Mouse (Mus musculus) stomach, embryonic 14.5 days (tissue): ENCODE measurements around the gene Prkcq. TPM values are rescaled to one million over a fixed set of nuclear protein-coding genes. Genes with fewer than 3 reads are reported as not detected.

Experiments
- ATAC-seq: fragments of 200-750 bp; cut with Nextera tagmentation; 2 replicates; pipeline ENCODE4 v1.8.0; 2017; ENCODE audit warnings: low read depth, moderate TSS enrichment; ENCODE audit not compliant: insufficient number of reproducible peaks, insufficient read depth, low FRiP score
- H3K27ac ChIP-seq: fragments of 300-500 bp; sonication (generic); 2 replicates; pipeline ENCODE4 v1.5.1; 2014; ENCODE audit warnings: mild to moderate bottlenecking, low read length, moderate library complexity, mixed read lengths
- H3K27me3 ChIP-seq: fragments of 300-500 bp; sonication (generic); 2 replicates; pipeline ENCODE4 v1.6.1; 2014; ENCODE audit warnings: low read length, control low read depth, mixed read lengths; ENCODE audit not compliant: control insufficient read depth, insufficient read depth
- H3K36me3 ChIP-seq: fragments of 300-500 bp; sonication (generic); 2 replicates; pipeline ENCODE4 v1.6.1; 2014; ENCODE audit warnings: mild to moderate bottlenecking, control low read depth, low read length, moderate library complexity, mixed read lengths; ENCODE audit not compliant: control insufficient read depth, insufficient read depth
- H3K4me1 ChIP-seq: fragments of 300-500 bp; sonication (generic); 2 replicates; pipeline ENCODE4 v1.6.1; 2014; ENCODE audit warnings: low read length, control low read depth, mixed read lengths; ENCODE audit not compliant: control insufficient read depth, insufficient read depth
- H3K4me2 ChIP-seq: fragments of 300-500 bp; sonication (generic); replicated peaks from 2 replicates; pipeline ENCODE4 v1.6.1; 2014; ENCODE audit warnings: low read depth, low read length, control low read depth
- H3K4me3 ChIP-seq: fragments of 300-500 bp; sonication (generic); 2 replicates; pipeline ENCODE4 v1.5.1; 2014; ENCODE audit warnings: low read depth, low read length, control low read depth
- H3K9ac ChIP-seq: fragments of 300-500 bp; sonication (generic); replicated peaks from 2 replicates; pipeline ENCODE4 v1.6.1; 2014; ENCODE audit warnings: low read depth, mild to moderate bottlenecking, control low read depth, low read length, moderate library complexity, mixed read lengths
- H3K9me3 ChIP-seq: fragments of 300-500 bp; sonication (generic); 2 replicates; pipeline ENCODE4 v1.6.1; 2016; ENCODE audit warnings: low read depth, low read length, control low read depth; ENCODE audit not compliant: control insufficient read depth
- WGBS: fragments of 180-500 bp; shearing (Covaris S2); extraction: QIAGEN DNeasy Blood & Tissue Kit; methylation state at CpG from one replicate; pipeline ENCODE4 v1.1.7; 2014; 5-methylcytosine and 5-hydroxymethylcytosine counted together
- polyA plus RNA-seq: library from polyadenylated mRNA; unstranded; fragments of >200 nt; fragmentation: Nextera tagmentation; extraction: Ambion mirVana; gene quantifications from 2 replicates; pipeline ENCODE4 v1.2.1, GENCODE M21; 2014

Gene Prkcq
- polyA plus RNA-seq, 1 experiment from 2014 or later = 2.7 TPM

- H3K27me3 ChIP-seq = no peaks in the 10 kb centered on the region
- H3K4me2 ChIP-seq = no peak overlapping the region
- ATAC-seq = no peak
- H3K27ac ChIP-seq = no peak overlapping the region
- no peaks in the 10 kb centered on the region for H3K4me1 ChIP-seq
- 51% methylated on average over 4 of the region's 4 CpGs for WGBS
- H3K9ac ChIP-seq = no peak overlapping the region
- H3K36me3 ChIP-seq = no peaks in the 10 kb centered on the region
- H3K4me3 ChIP-seq = no peak overlapping the region
- no peaks in the 10 kb centered on the region for H3K9me3 ChIP-seq
Observed at GRCm38 (mm10) chr2:11173521-11173920, 1.6 kb downstream of the Prkcq start.

- Histone ChIP-seq H3K27me3 (no peaks in the 10 kb centered on the region), H3K9me3 (no peaks in the 10 kb centered on the region), H3K27ac (no peak overlapping the region), H3K4me1 (no peaks in the 10 kb centered on the region), H3K4me2 (no peak overlapping the region), H3K9ac (no peak overlapping the region), H3K4me3 (no peak overlapping the region), H3K36me3 (no peaks in the 10 kb centered on the region)
- no peak for ATAC-seq
- WGBS = 81% methylated on average over 4 of the region's 4 CpGs
Observed at GRCm38 (mm10) chr2:11174101-11174500, 2.2 kb downstream of the Prkcq start.

- no peak overlapping the region for H3K4me2 ChIP-seq
- no peak overlapping the region for H3K4me3 ChIP-seq
- WGBS = 94% methylated on average over 12 of the region's 12 CpGs
- H3K9ac ChIP-seq = no peak overlapping the region
- H3K27ac ChIP-seq = no peak overlapping the region
- no peaks in the 10 kb centered on the region for H3K9me3 ChIP-seq
- no peaks in the 10 kb centered on the region for H3K36me3 ChIP-seq
- no peaks in the 10 kb centered on the region for H3K27me3 ChIP-seq
- no peak for ATAC-seq
- H3K4me1 ChIP-seq = no peaks in the 10 kb centered on the region
Observed at GRCm38 (mm10) chr2:11177880-11178279, 6.0 kb downstream of the Prkcq start.

- no peaks in the 10 kb centered on the region for H3K27me3 ChIP-seq
- no peak overlapping the region for H3K27ac ChIP-seq
- no peaks in the 10 kb centered on the region for H3K36me3 ChIP-seq
- H3K9me3 ChIP-seq = no peaks in the 10 kb centered on the region
- no peak overlapping the region for H3K4me3 ChIP-seq
- no peak for ATAC-seq
- no peak overlapping the region for H3K9ac ChIP-seq
- H3K4me2 ChIP-seq = no peak overlapping the region
- H3K4me1 ChIP-seq = no peaks in the 10 kb centered on the region
- WGBS = 37% methylated on average over 4 of the region's 4 CpGs
Observed at GRCm38 (mm10) chr2:11181510-11181909, 9.6 kb downstream of the Prkcq start.

DNA sequence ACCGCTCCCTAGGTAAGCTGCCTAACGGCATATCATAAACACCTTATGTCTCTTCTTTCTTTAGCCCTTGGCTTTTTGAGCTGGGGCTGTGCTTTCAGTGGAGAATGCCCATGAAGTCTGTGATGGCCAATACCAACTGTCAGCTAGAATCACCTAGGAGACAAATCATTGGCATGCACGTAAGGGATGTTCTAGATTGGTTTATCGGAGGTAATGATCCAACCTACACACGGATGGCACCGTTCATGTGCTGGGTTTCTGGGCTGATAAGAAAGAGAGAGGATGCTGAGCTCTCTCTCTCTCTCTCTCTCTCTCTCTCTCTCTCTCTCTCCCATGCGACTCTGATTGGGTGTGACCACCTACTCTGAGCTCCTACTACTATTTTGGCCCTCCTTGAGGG, 10.2 kb downstream of the Prkcq start:
- Histone ChIP-seq H3K4me2 (no peak overlapping the region), H3K4me1 (no peaks in the 10 kb centered on the region), H3K36me3 (no peaks in the 10 kb centered on the region), H3K27ac (no peak overlapping the region), H3K9ac (no peak overlapping the region), H3K27me3 (no peaks in the 10 kb centered on the region), H3K9me3 (no peaks in the 10 kb centered on the region), H3K4me3 (no peak overlapping the region)
- ATAC-seq = no peak
- WGBS = 85% methylated on average over 7 of the region's 7 CpGs

- no peaks in the 10 kb centered on the region for H3K4me1 ChIP-seq
- no peaks in the 10 kb centered on the region for H3K9me3 ChIP-seq
- ATAC-seq = no peak
- no peaks in the 10 kb centered on the region for H3K27me3 ChIP-seq
- H3K9ac ChIP-seq = no peak overlapping the region
- H3K36me3 ChIP-seq = no peaks in the 10 kb centered on the region
- H3K4me2 ChIP-seq = no peak overlapping the region
- 76% methylated on average over 5 of the region's 5 CpGs for WGBS
- no peak overlapping the region for H3K27ac ChIP-seq
- H3K4me3 ChIP-seq = no peak overlapping the region
Observed at GRCm38 (mm10) chr2:11183991-11184390, 12.1 kb downstream of the Prkcq start.

- Histone ChIP-seq H3K9ac (no peak overlapping the region), H3K36me3 (no peaks in the 10 kb centered on the region), H3K4me2 (no peak overlapping the region), H3K4me3 (no peak overlapping the region), H3K4me1 (no peaks in the 10 kb centered on the region), H3K27ac (no peak overlapping the region), H3K27me3 (no peaks in the 10 kb centered on the region), H3K9me3 (no peaks in the 10 kb centered on the region)
- WGBS = 95% methylated on average over 3 of the region's 3 CpGs
- no peak for ATAC-seq
Observed at GRCm38 (mm10) chr2:11186586-11186985, 14.7 kb downstream of the Prkcq start.

DNA sequence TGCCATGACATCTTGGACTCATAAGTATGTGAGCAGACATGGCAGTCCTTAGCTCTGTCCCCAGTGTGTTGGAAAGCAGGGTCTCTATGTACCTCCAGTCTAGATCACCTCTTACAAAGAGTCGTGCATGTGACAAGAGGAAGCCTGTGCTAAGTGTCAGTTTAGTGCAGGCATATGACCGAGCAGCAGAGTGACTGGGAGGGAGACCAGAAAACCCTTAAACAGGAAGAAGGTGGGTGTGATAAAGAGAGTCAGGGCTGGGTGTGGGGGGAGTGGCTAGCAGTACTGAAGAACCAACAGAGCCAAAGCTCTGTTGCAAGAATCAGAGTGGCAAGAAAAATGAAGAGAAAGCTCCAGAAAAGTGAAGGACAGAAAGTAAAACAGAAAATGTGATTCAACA, 15.3 kb downstream of the Prkcq start:
- WGBS = 58% methylated on average over 2 of the region's 2 CpGs
- H3K27ac ChIP-seq = no peak overlapping the region
- H3K9me3 ChIP-seq = no peaks in the 10 kb centered on the region
- H3K4me3 ChIP-seq = no peak overlapping the region
- H3K4me1 ChIP-seq = no peaks in the 10 kb centered on the region
- H3K36me3 ChIP-seq = no peaks in the 10 kb centered on the region
- no peak for ATAC-seq
- H3K4me2 ChIP-seq = no peak overlapping the region
- no peaks in the 10 kb centered on the region for H3K27me3 ChIP-seq
- no peak overlapping the region for H3K9ac ChIP-seq

DNA sequence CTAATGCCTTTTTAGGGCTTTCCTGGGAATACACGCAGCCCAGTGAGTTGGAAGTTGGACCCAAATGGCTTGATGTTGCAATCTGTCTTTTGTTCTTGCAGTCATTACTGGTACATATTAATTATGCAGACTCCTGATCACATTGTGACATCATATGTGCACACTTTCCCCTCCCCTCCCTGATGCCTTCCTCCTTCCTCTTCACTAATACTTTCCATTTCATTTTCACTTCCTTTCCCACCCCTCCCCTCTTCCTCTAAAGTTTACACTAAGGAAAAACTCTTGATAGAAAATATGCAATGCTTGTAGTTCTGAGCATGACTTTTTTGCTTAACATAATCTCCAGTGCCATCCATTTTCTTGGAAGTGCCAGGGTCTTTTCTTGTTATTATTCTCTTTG, 16.4 kb downstream of the Prkcq start:
- Histone ChIP-seq H3K9ac (no peak overlapping the region), H3K36me3 (no peaks in the 10 kb centered on the region), H3K27ac (no peak overlapping the region), H3K4me2 (no peak overlapping the region), H3K4me3 (no peak overlapping the region), H3K27me3 (no peaks in the 10 kb centered on the region), H3K4me1 (no peaks in the 10 kb centered on the region), H3K9me3 (no peaks in the 10 kb centered on the region)
- ATAC-seq = no peak
- 87% methylated on average over 1 of the region's 1 CpGs for WGBS
